ENCODE assay signal across 8 mouse cellular contexts in the genomic region with DNA sequence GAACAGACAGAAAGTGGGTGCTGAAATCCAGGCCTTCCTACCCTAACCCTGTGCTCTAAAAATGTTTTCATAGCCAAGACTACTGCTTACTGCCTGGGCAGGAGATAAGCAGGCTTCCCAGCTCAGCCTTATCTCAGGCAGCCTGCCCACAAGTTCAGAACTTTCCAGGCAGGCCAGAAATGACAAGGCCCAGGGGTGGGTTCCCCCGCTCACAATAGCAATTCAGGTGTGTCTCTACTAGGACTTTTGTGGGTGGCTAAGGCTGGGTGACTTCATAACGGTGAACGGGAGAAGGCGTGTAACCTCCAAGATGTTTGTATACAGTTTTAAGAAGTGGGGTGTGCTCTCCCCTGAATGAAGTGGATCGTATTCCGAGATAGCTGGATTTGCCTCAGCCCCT. TPM values are rescaled to one million over a fixed set of nuclear protein-coding genes. Genes with fewer than 3 reads are reported as not detected.
DNase-seq lines count a peak whose midpoint lies in the region; ATAC-seq and TF ChIP-seq lines count a peak whose summit lies in the region.

No protein-coding gene starts in this region.

- no peak for TF ChIP-seq POLR2A in bone marrow, adult 2 months (IDR thresholded peaks at IDR 0.05; ENCODE audit: borderline replicate concordance, control insufficient read depth, low read depth, low read length)
- no peak for TF ChIP-seq POLR2A in limb, embryonic 14.5 days (IDR thresholded peaks at IDR 0.05; ENCODE audit: borderline replicate concordance, extremely low read depth, insufficient read depth, insufficient read length)
- no peak for TF ChIP-seq POLR2A in small intestine, adult 2 months (IDR thresholded peaks at IDR 0.05; ENCODE audit: low read depth, low read length)

- DNase-seq in gastrocnemius, adult 2 months: no peak
- DNase-seq in gastrocnemius, postnatal 4 days (ENCODE audit: low spot score in 2 of 2): no peak
- peak; percentile 51 for DNase-seq in heart, adult 8-10 months (ENCODE audit: low spot score)
- DNase-seq in limb, embryonic 14.5 days (ENCODE audit: low spot score): no peak
- DNase-seq in layer of hippocampus, postnatal 10 days (ENCODE audit: low spot score in 2 of 2): no peak

- H3K9me3 ChIP-seq in limb, embryonic 14.5 days (ENCODE audit: control insufficient read depth, low read length): no peaks in the 10 kb centered on the region

- H3K27me3 ChIP-seq in limb, embryonic 14.5 days (ENCODE audit: control insufficient read depth, insufficient read depth, low read length): no peaks in the 10 kb centered on the region
- H3K27me3 ChIP-seq in small intestine, adult 2 months (ENCODE audit: control insufficient read depth, insufficient read depth, low read length): no peaks in the 10 kb centered on the region

- H3K4me2 ChIP-seq in limb, embryonic 14.5 days (replicated peaks; ENCODE audit: low read depth, low read length, severe bottlenecking): peak overlapping the region; percentile 66

- peaks cover 40% of the 10 kb centered on the region for H3K36me3 ChIP-seq in limb, embryonic 14.5 days (ENCODE audit: control insufficient read depth, insufficient read depth, low read length)
- H3K36me3 ChIP-seq in small intestine, adult 2 months (ENCODE audit: control insufficient read depth, insufficient read depth, low read length): peaks cover 9% of the 10 kb centered on the region

- no peak for TF ChIP-seq CTCF in gastrocnemius, adult 2 months (IDR thresholded peaks at IDR 0.05)
- TF ChIP-seq CTCF in bone marrow, adult 2 months (IDR thresholded peaks at IDR 0.05; ENCODE audit: control insufficient read depth, insufficient read depth, low read length): no peak
- no peak for TF ChIP-seq CTCF in small intestine, adult 2 months (IDR thresholded peaks at IDR 0.05; ENCODE audit: extremely low read depth, insufficient read length, insufficient replicate concordance, low read depth, low read length)

- no peak for ATAC-seq in limb, embryonic 14.5 days (ENCODE audit: low FRiP score, low read depth)
- no peak for ATAC-seq in inflammation-experienced regulatory T-cells, adult 6 months

- 6% methylated on average over 6 of the region's 6 CpGs for WGBS in bone marrow, adult 2 months
- 4% methylated on average over 6 of the region's 6 CpGs for WGBS in limb, embryonic 14.5 days
- 1% methylated on average over 6 of the region's 6 CpGs for WGBS in small intestine, adult 2 months

- intact Hi-C loops in gastrocnemius, adult 2 months (cut with DNase I): no loop called here

- peak overlapping the region; percentile 83 for H3K9ac ChIP-seq in limb, embryonic 14.5 days (ENCODE audit: low read depth, low read length, severe bottlenecking)

- H3K27ac ChIP-seq in gastrocnemius, adult 2 months: peak overlapping the region; percentile 100
- peak overlapping the region; percentile 99 for H3K27ac ChIP-seq in bone marrow, adult 2 months (ENCODE audit: control insufficient read depth, insufficient read depth, low read depth, low read length, poor library complexity)
- peak overlapping the region; percentile 92 for H3K27ac ChIP-seq in limb, embryonic 14.5 days (replicated peaks; ENCODE audit: low read depth, low read length)
- H3K27ac ChIP-seq in small intestine, adult 2 months (ENCODE audit: insufficient read depth, low read depth, low read length): peak overlapping the region; percentile 52

- no peaks in the 10 kb centered on the region for H3K4me1 ChIP-seq in bone marrow, adult 2 months (ENCODE audit: control insufficient read depth, insufficient read depth, low read length)
- H3K4me1 ChIP-seq in limb, embryonic 14.5 days (ENCODE audit: control insufficient read depth, insufficient read depth, low read length): peaks cover 4% of the 10 kb centered on the region
- peaks cover 8% of the 10 kb centered on the region; the same call in 1 of the 2 replicates for H3K4me1 ChIP-seq in small intestine, adult 2 months (ENCODE audit: control insufficient read depth, insufficient read depth, insufficient read length, low read length)

- peak overlapping the region; percentile 97 for H3K4me3 ChIP-seq in gastrocnemius, adult 2 months
- peak overlapping the region; percentile 83 for H3K4me3 ChIP-seq in bone marrow, adult 2 months (replicated peaks; ENCODE audit: control insufficient read depth, low read depth, low read length)
- peak overlapping the region; percentile 83 for H3K4me3 ChIP-seq in limb, embryonic 14.5 days (replicated peaks; ENCODE audit: low read length)
- H3K4me3 ChIP-seq in small intestine, adult 2 months (ENCODE audit: low read depth, low read length): peak overlapping the region; percentile 70

RNA-seq across cellular contexts. Expression of a gene that starts 0.7 kb away (rescaled TPM):
- total RNA-seq in gastrocnemius, adult 2 months (2021): 10 to 100 TPM; 21.9 to 29.1 TPM
- total RNA-seq in gastrocnemius, postnatal 4 days (2021): 10 to 100 TPM; 33.7 to 34.0 TPM
- 824 and 950 TPM in 2 replicates for polyA plus RNA-seq in bone marrow, adult 2 months (2011; ENCODE audit: insufficient read depth, insufficient read length, low replicate concordance, missing spikeins)
- total RNA-seq in heart, adult 8-10 months (2022): 10 to 100 TPM; 42.1 to 48.8 (median 45.4) TPM
- polyA plus RNA-seq in limb, embryonic 14.5 days (2012; rRNA removed): 60.1 and 61.3 TPM in 2 replicates
- 97.1 and 102 TPM in 2 replicates for polyA plus RNA-seq in limb, embryonic 14.5 days (2014; fragmentation: Nextera tagmentation; extraction: Ambion mirVana)
- 37.0 and 44.0 TPM in 2 replicates for polyA plus RNA-seq in small intestine, adult 2 months (2012; rRNA removed)
- 10 to 100 TPM; 24.7 to 35.8 (median 25.4) TPM for polyA plus RNA-seq in inflammation-experienced regulatory T-cells, adult 6 months (2017; shearing (Covaris generic))
- total RNA-seq in layer of hippocampus, postnatal 10 days (2021): 10 to 100 TPM; 18.9 to 32.5 TPM

RNA-seq across cellular contexts. Expression of a gene that starts 8.8 kb away (rescaled TPM):
- 1 to 10 TPM; 8.4 to 8.7 TPM for total RNA-seq in gastrocnemius, adult 2 months (2021)
- 10 to 100 TPM; 80.5 to 93.0 TPM for total RNA-seq in gastrocnemius, postnatal 4 days (2021)
- polyA plus RNA-seq in bone marrow, adult 2 months (2011; ENCODE audit: insufficient read depth, insufficient read length, low replicate concordance, missing spikeins): 184 and 201 TPM in 2 replicates
- total RNA-seq in heart, adult 8-10 months (2022): 10 to 100 TPM; 10.5 to 12.3 (median 11.4) TPM
- polyA plus RNA-seq in limb, embryonic 14.5 days (2012; rRNA removed): 311 and 451 TPM in 2 replicates
- polyA plus RNA-seq in limb, embryonic 14.5 days (2014; fragmentation: Nextera tagmentation; extraction: Ambion mirVana): 256 and 275 TPM in 2 replicates
- polyA plus RNA-seq in small intestine, adult 2 months (2012; rRNA removed): 180 and 255 TPM in 2 replicates
- polyA plus RNA-seq in inflammation-experienced regulatory T-cells, adult 6 months (2017; shearing (Covaris generic)): 10 to 100 TPM; 14.3 to 61.7 (median 16.1) TPM
- 10 to 100 TPM; 69.9 to 74.3 TPM for total RNA-seq in layer of hippocampus, postnatal 10 days (2021)

RNA-seq across cellular contexts. Expression of a gene that starts 17.5 kb away (rescaled TPM):
- 10 to 100 TPM; 12.3 to 14.1 TPM for total RNA-seq in gastrocnemius, adult 2 months (2021)
- 10 to 100 TPM; 18.4 to 18.8 TPM for total RNA-seq in gastrocnemius, postnatal 4 days (2021)
- 11.2 and 30.7 TPM in 2 replicates for polyA plus RNA-seq in bone marrow, adult 2 months (2011; ENCODE audit: insufficient read depth, insufficient read length, low replicate concordance, missing spikeins)
- total RNA-seq in heart, adult 8-10 months (2022): 10 to 100 TPM; 19.4 to 23.5 (median 20.5) TPM
- polyA plus RNA-seq in limb, embryonic 14.5 days (2012; rRNA removed): 47.9 and 71.0 TPM in 2 replicates
- polyA plus RNA-seq in limb, embryonic 14.5 days (2014; fragmentation: Nextera tagmentation; extraction: Ambion mirVana): 39.4 and 39.5 TPM in 2 replicates
- polyA plus RNA-seq in small intestine, adult 2 months (2012; rRNA removed): 27.7 and 47.4 TPM in 2 replicates
- polyA plus RNA-seq in inflammation-experienced regulatory T-cells, adult 6 months (2017; shearing (Covaris generic)): 10 to 100 TPM; 11.1 to 17.6 (median 13.1) TPM
- total RNA-seq in layer of hippocampus, postnatal 10 days (2021): 10 to 100 TPM; 16.5 to 18.5 TPM

RNA-seq across cellular contexts. Expression of a gene that starts 18.2 kb away (rescaled TPM):
- 10 to 100 TPM; 16.6 to 19.5 TPM for total RNA-seq in gastrocnemius, adult 2 months (2021)
- 10 to 100 TPM; 25.4 to 27.9 TPM for total RNA-seq in gastrocnemius, postnatal 4 days (2021)
- polyA plus RNA-seq in bone marrow, adult 2 months (2011; ENCODE audit: insufficient read depth, insufficient read length, low replicate concordance, missing spikeins): 17.2 and 29.6 TPM in 2 replicates
- 10 to 100 TPM; 15.3 to 20.2 (median 16.5) TPM for total RNA-seq in heart, adult 8-10 months (2022)
- 28.5 and 32.9 TPM in 2 replicates for polyA plus RNA-seq in limb, embryonic 14.5 days (2012; rRNA removed)
- polyA plus RNA-seq in limb, embryonic 14.5 days (2014; fragmentation: Nextera tagmentation; extraction: Ambion mirVana): 27.8 and 29.9 TPM in 2 replicates
- polyA plus RNA-seq in small intestine, adult 2 months (2012; rRNA removed): 12.4 and 22.3 TPM in 2 replicates
- polyA plus RNA-seq in inflammation-experienced regulatory T-cells, adult 6 months (2017; shearing (Covaris generic)): 10 to 100 TPM; 28.7 to 54.8 (median 49.8) TPM
- total RNA-seq in layer of hippocampus, postnatal 10 days (2021): 10 to 100 TPM; 39.6 to 44.2 TPM

RNA-seq across cellular contexts. Expression of a gene that starts 23.2 kb away (rescaled TPM):
- total RNA-seq in gastrocnemius, adult 2 months (2021): 10 to 100 TPM; 14.9 to 17.8 TPM
- total RNA-seq in gastrocnemius, postnatal 4 days (2021): 10 to 100 TPM; 10.5 to 12.8 TPM
- 14.6 and 17.5 TPM in 2 replicates for polyA plus RNA-seq in bone marrow, adult 2 months (2011; ENCODE audit: insufficient read depth, insufficient read length, low replicate concordance, missing spikeins)
- total RNA-seq in heart, adult 8-10 months (2022): 10 to 100 TPM; 12.7 to 19.2 (median 14.1) TPM
- 19.6 and 23.1 TPM in 2 replicates for polyA plus RNA-seq in limb, embryonic 14.5 days (2012; rRNA removed)
- polyA plus RNA-seq in limb, embryonic 14.5 days (2014; fragmentation: Nextera tagmentation; extraction: Ambion mirVana): 7.5 and 8.0 TPM in 2 replicates
- 113 and 257 TPM in 2 replicates for polyA plus RNA-seq in small intestine, adult 2 months (2012; rRNA removed)
- 1 to 10 TPM; 1.7 to 3.1 (median 2.8) TPM for polyA plus RNA-seq in inflammation-experienced regulatory T-cells, adult 6 months (2017; shearing (Covaris generic))
- total RNA-seq in layer of hippocampus, postnatal 10 days (2021): 100 to 1,000 TPM; 108 to 115 TPM

Comparison
In these comparisons a context has a peak if more than half of its experiments do, and no peak if none do; other contexts are left out.
1. RNA of a gene that starts 8.8 kb away (total RNA-seq): 80.5 to 93.0 TPM in gastrocnemius, postnatal 4 days and 69.9 to 74.3 TPM in layer of hippocampus, postnatal 10 days; 10.5 to 12.3 TPM in heart, adult 8-10 months and 8.4 to 8.7 TPM in gastrocnemius, adult 2 months; every median in the first group is over 4 times any median in the second.
2. Peak in every context shown above with its lines, with median percentiles within 50 percentile points of each other: H3K27ac ChIP-seq and H3K4me3 ChIP-seq.